Mouse (Mus musculus): ENCODE measurements around the gene Sypl2.
"Not testable (repeated sequence)": the region's sequence is repeated elsewhere in the genome, so short reads cannot be mapped to it uniquely, and the experiment has no call there.

Sypl2 gene

GRCm38 (mm10) chr3:108226558-108227350 lies at the start of gene Sypl2:
Sypl2 (minus strand) TSS chr3:108226648.
- DNase-seq = peak; percentile 12

- no peak for DNase-seq
These were observed 32.9 kb upstream of the Sypl2 start for GRCm38 (mm10) chr3:108259319-108259718.

GRCm38 (mm10) chr3:108257831-108258500 lies 31.5 kb upstream of the Sypl2 start:
- no peak for DNase-seq

- DNase-seq = peak; percentile 94
These were observed 30.5 kb upstream of the Sypl2 start, which contains the start of gene Psma5 for GRCm38 (mm10) chr3:108256719-108257637. Psma5 (plus strand) TSS chr3:108256926.

DNA sequence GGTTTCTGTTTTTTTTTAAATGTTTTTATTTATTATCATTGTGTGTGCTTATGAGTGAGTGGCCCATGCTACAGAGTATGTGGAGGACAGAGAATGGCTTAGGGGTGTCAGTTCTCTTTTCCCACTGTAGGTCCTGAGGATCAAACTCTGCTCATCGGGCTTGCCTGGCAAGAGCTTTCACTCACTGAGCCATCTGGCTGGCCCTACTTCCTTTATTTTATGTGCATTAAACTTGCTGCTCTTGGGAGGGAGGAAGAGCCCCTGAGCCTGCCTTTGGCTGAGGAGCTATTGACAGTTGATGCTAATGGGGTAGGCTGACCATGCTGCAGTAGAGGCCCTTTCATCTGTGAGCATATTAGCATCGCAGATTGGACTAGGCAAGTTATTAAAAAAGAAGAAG lies 20.4 kb upstream of the Sypl2 start:
- DNase-seq = no peak

GRCm38 (mm10) chr3:108241243-108241839 lies 14.9 kb upstream of the Sypl2 start:
- no peak for DNase-seq

DNA sequence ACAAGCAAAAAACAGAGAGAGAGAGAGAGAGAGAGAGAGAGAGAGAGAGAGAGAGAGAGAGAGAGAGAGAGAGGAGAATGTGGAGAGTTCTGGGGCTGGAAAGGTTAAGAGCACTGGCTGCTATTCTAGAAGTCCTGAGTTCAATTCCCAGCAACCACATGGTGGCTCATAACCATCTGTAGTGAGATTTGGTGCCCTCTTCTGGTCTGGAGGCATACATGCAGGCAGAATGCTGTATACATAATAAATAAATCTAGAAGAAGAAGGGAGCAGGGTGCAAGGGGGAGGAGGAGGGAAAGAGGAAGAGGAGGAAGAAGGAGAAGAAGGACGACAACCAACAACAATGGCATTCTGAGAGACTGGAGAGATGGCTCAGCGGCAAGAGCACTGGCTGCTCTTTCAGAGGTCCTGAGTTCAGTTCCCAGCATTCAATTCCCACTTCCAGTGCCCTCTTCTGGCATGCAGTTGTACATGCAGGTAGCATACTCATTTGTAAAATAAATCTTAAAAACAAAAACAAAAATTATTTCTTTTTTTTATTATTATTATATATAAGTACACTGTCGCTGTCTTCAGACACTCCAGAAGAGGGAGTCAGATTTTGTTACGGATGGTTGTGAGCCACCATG lies 11.1 kb upstream of the Sypl2 start:
- not testable (repeated sequence) for DNase-seq

- no peak for DNase-seq
These were observed 5.2 kb upstream of the Sypl2 start for GRCm38 (mm10) chr3:108231646-108232045.

GRCm38 (mm10) chr3:108227521-108227920 lies 1.1 kb upstream of the Sypl2 start:
- no peak for DNase-seq

GRCm38 (mm10) chr3:108225711-108226557 lies 514 bp downstream of the Sypl2 start:
- no peak for DNase-seq

DNA sequence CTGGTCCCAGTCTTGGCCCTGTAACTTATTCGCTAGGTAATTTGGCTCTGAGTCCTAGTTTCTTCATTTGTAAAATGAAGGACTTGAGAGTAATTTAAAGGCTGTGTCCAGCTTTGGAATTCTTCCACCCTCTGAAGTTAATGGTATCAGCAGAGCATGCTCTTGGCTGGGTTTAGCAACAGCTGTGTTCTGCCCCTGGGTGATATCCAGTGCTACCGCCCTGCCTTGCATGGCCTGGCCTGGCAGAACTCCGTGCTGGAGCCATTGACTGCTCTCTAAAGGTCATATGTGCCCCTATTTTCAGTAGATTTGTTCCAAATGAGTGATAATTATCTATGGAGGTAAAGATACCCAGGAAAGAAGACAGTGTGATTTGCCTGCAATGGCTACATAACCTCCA lies 5.8 kb downstream of the Sypl2 start:
- DNase-seq = no peak

GRCm38 (mm10) chr3:108214734-108215133 lies 11.7 kb downstream of the Sypl2 start:
- no peak for DNase-seq

GRCm38 (mm10) chr3:108212406-108212805 lies 14.0 kb downstream of the Sypl2 start:
- DNase-seq = peak; percentile 64

GRCm38 (mm10) chr3:108211845-108212244 lies 14.6 kb downstream of the Sypl2 start:
- DNase-seq = peak; percentile 72

DNA sequence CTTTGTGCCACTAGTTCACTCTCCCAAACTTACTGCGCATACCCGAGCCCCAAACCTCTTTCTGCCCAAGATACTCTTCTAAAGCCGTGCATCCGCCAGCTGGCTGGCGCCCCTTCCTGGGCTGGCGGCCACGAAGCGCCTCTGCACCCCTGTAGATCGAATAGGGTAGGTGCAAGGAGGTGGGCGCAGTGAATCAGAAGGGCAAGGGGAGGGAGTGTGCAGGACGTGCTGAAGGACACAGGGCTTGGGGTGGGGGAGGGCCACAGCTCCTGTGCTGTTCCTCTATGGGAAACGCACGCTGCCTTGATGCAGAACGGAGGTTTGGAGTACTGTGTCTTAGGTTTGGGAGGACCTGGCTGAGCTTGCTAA lies 15.7 kb downstream of the Sypl2 start, which contains the start of gene Atxn7l2:
Atxn7l2 (minus strand) TSS at position 164 of the 369 bp plus-strand sequence.
- DNase-seq = no peak

DNA sequence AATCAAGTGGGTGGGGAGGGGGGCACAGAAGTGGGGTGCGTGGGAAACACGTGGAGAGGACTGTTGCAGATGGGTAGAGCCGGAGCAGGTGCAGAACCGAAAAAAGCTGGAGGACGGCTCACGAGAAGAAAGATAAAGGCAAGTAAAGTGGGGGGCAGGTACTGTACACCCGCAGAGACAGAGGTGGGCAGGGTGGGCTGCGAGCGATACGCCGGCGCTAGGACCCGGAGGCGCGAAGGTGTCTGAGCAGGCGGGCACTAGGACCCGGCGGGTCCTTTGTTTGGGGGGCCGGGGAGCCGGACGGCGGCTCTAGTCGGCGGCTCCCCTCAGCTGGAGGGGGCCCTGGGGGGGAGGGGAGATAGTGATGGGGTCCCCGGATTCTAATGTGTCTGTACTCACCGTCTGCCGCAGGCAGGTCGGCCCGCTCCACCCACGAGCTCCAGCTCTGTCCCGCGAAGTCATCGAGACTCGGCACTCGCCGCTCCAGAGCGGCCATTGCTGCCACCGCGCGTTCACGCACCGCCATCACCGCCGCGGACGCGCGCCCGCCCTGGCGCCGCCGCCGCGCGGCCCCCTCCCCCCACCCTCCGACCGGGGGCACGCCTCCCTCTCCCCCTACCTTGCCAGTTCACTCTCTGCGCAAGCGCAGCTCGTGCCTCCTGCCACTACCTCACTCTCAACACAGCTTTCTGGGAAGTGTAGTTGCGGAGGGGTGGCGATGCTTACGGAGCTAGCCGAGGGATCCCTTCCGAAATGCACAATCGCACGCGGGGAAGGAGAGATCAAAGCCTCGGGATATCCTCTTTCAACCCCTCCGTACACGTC lies 16.3 kb downstream of the Sypl2 start:
- peak; percentile 97 for DNase-seq

DNA sequence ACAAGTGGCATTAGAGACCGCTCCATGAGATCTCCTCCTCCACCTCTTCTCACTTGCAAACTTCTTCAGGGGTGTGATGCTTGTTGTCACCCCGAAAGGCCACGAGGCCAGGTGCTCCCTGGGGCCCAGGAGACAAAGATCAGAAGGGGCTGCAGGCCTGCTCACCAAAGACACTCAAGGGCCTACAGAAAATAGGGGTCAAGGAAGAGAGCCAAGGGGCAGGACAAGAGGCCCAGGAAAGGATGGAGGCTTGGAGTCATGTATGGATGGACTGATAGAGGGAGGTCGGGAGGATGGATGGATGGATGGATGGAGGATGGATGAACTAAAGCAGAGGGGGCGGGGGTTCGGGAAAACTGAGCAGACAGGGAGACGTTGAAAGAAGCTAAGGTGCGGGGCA lies 16.9 kb downstream of the Sypl2 start:
- DNase-seq = peak; percentile 71

DNA sequence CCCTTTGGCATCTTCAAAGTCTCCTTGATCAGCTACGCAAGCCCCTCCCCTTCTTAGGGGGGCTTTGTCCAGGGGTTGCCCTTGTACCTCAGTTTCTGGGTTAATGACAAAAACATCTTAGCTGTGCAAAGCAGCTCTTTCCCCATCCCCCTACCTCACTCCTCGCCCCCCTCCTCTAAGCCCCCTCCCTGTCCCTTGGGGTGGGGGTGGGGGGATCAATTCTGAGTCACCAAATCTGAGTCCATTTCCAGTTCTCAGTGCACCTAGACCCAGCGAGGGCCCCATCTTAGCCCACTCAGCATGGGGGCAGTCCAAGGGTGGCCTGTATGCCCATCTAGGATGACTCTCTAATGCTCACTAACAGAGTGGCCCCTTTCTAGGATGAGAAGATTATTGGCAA lies 17.4 kb downstream of the Sypl2 start:
- peak; percentile 68 for DNase-seq

DNA sequence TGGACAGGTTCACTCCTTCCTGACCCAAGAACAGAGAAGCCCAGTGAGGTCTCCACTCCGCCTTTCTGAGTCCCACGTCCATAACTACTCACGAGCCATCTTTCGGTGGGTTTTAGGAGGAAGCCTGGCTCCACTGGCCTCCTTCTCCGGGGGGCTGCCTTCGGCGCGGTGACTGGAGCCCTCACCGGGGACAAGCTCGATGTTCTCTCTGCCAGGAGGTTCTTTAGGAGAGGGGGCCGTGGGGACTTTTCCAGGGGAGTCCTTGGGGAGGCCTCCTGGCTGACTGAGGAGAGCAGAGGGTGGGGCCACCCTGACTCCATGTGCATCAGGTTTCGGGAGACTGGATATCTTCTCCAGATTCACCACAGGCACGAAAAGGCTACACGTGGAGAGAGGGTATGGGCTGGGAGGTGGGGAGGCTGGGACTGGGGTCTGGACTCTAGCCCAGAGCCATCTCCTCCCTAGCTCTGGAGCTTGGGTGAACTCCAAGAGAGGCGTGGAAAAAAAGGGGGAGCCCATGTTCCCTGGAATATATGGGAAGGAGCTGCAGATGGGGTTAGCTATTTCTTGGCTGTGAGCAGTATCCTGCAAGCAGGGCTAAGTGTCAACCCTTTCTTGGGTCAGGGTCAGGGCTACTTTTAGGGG lies 19.6 kb downstream of the Sypl2 start:
- DNase-seq = peak; percentile 47

GRCm38 (mm10) chr3:108205601-108206000 lies 20.8 kb downstream of the Sypl2 start:
- DNase-seq = peak; percentile 35
